Mouse (Mus musculus) brain, embryonic 18.5 days (tissue): ENCODE results near the gene Rims1.

Source experiments
- DNase-seq: peaks from one replicate; pipeline ENCODE4 v3.0.0-alpha.2; 2012; ENCODE audit warnings: low read depth, low spot score

Rims1 gene

GRCm38 (mm10) chr1:22587859-22588383 lies 217.9 kb downstream of the Rims1 start:
- no peak for DNase-seq

GRCm38 (mm10) chr1:22585560-22585959 lies 220.2 kb downstream of the Rims1 start:
- DNase-seq = no peak

- DNase-seq = no peak
Observed at GRCm38 (mm10) chr1:22579470-22579869, 226.3 kb downstream of the Rims1 start.

GRCm38 (mm10) chr1:22572720-22573119 lies 233.1 kb downstream of the Rims1 start:
- DNase-seq = no peak

GRCm38 (mm10) chr1:22546273-22546672 lies 259.5 kb downstream of the Rims1 start:
- no peak for DNase-seq

- DNase-seq = no peak
Observed at GRCm38 (mm10) chr1:22538129-22538528, 267.7 kb downstream of the Rims1 start.

GRCm38 (mm10) chr1:22536776-22537175 lies 269.0 kb downstream of the Rims1 start:
- no peak for DNase-seq

GRCm38 (mm10) chr1:22535049-22535448 lies 270.7 kb downstream of the Rims1 start:
- DNase-seq = no peak

GRCm38 (mm10) chr1:22533146-22534096 lies 272.4 kb downstream of the Rims1 start:
- no peak for DNase-seq

- no peak for DNase-seq
Observed at GRCm38 (mm10) chr1:22515103-22515502, 290.7 kb downstream of the Rims1 start.

- DNase-seq = no peak
Observed at GRCm38 (mm10) chr1:22512421-22512820, 293.4 kb downstream of the Rims1 start.

GRCm38 (mm10) chr1:22511614-22512013 lies 294.2 kb downstream of the Rims1 start:
- no peak for DNase-seq

GRCm38 (mm10) chr1:22508735-22509615 lies 296.8 kb downstream of the Rims1 start:
- no peak for DNase-seq

GRCm38 (mm10) chr1:22487270-22487864 lies 318.4 kb downstream of the Rims1 start:
- no peak for DNase-seq

GRCm38 (mm10) chr1:22476220-22476619 lies 329.6 kb downstream of the Rims1 start:
- DNase-seq = peak; percentile 8

GRCm38 (mm10) chr1:22467033-22467432 lies 338.8 kb downstream of the Rims1 start:
- no peak for DNase-seq

- DNase-seq = no peak
Observed at GRCm38 (mm10) chr1:22466597-22466996, 339.2 kb downstream of the Rims1 start.

GRCm38 (mm10) chr1:22424020-22424419 lies 381.8 kb downstream of the Rims1 start:
- DNase-seq = no peak

GRCm38 (mm10) chr1:22422102-22422501 lies 383.7 kb downstream of the Rims1 start:
- no peak for DNase-seq

- no peak for DNase-seq
Observed at GRCm38 (mm10) chr1:22410173-22410572, 395.6 kb downstream of the Rims1 start.

- DNase-seq = no peak
Observed at GRCm38 (mm10) chr1:22386361-22386760, 419.4 kb downstream of the Rims1 start.

- DNase-seq = no peak
Observed at GRCm38 (mm10) chr1:22377652-22378051, 428.1 kb downstream of the Rims1 start.
